Mouse (Mus musculus): ENCODE measurements around the gene Adgrg5. TPM values are rescaled to one million over a fixed set of nuclear protein-coding genes. Genes with fewer than 3 reads are reported as not detected.
A peak's percentile ranks its signal among the peaks of the same experiment; 100 is the strongest.

The Adgrg5 gene
- polyA plus RNA-seq, 1 experiment from 2014 or later, result 2.8 TPM

GRCm38 (mm10) chr8:94992534-94992933, 69.0 kb downstream of the Adgrg5 start:
- H3K4me2 ChIP-seq (ENCODE audit: low read depth, low read length), result no peak overlapping the region
- no peaks in the 10 kb centered on the region for H3K27me3 ChIP-seq (replicated peaks; ENCODE audit: control insufficient read depth, insufficient read depth, low read length)
- peak; percentile 30; the same call in 1 of the 2 replicates for ATAC-seq
- WGBS, result 55% methylated on average over 5 of the region's 5 CpGs
- no peak overlapping the region for H3K9ac ChIP-seq (ENCODE audit: low read depth, low read length)
- peak overlapping the region; percentile 67 for H3K27ac ChIP-seq (ENCODE audit: low read length)
- peaks cover 43% of the 10 kb centered on the region for H3K4me1 ChIP-seq (ENCODE audit: control insufficient read depth, insufficient read depth, low read length)
- H3K4me3 ChIP-seq (ENCODE audit: low read length), result no peak overlapping the region
- no peaks in the 10 kb centered on the region for H3K36me3 ChIP-seq (ENCODE audit: control insufficient read depth, insufficient read depth, low read length)
- no peaks in the 10 kb centered on the region for H3K9me3 ChIP-seq (ENCODE audit: control insufficient read depth, low read length)

Other genes starting within 250 kb of the Adgrg5 start
- 55.6 and 64.0 TPM in 2 replicates for gene Pllp, start 227.4 kb upstream of the Adgrg5 start, polyA plus RNA-seq (2015; fragmentation: Nextera tagmentation; extraction: Ambion mirVana)
- gene Ccl22, start 178.1 kb upstream of the Adgrg5 start, polyA plus RNA-seq (2015; fragmentation: Nextera tagmentation; extraction: Ambion mirVana), result 0.10 TPM in 1 of 2 replicates, not detected in the other
- gene Cx3cl1, start 151.7 kb upstream of the Adgrg5 start, polyA plus RNA-seq (2015; fragmentation: Nextera tagmentation; extraction: Ambion mirVana), result 34.7 and 47.2 TPM in 2 replicates
- 0.29 and 1.3 TPM in 2 replicates for gene Ccl17, start 113.2 kb upstream of the Adgrg5 start, polyA plus RNA-seq (2015; fragmentation: Nextera tagmentation; extraction: Ambion mirVana)
- gene Coq9, start 85.4 kb upstream of the Adgrg5 start, polyA plus RNA-seq (2015; fragmentation: Nextera tagmentation; extraction: Ambion mirVana), result 142 and 145 TPM in 2 replicates
- gene Ciapin1, start 85.3 kb upstream of the Adgrg5 start, polyA plus RNA-seq (2015; fragmentation: Nextera tagmentation; extraction: Ambion mirVana), result 79.1 and 90.1 TPM in 2 replicates
- gene Polr2c, start 66.2 kb upstream of the Adgrg5 start, polyA plus RNA-seq (2015; fragmentation: Nextera tagmentation; extraction: Ambion mirVana), result 117 and 133 TPM in 2 replicates
- gene Dok4, start 47.4 kb upstream of the Adgrg5 start, polyA plus RNA-seq (2015; fragmentation: Nextera tagmentation; extraction: Ambion mirVana), result 49.6 and 51.5 TPM in 2 replicates
- gene Ccdc102a, start 5.6 kb upstream of the Adgrg5 start, polyA plus RNA-seq (2015; fragmentation: Nextera tagmentation; extraction: Ambion mirVana), result 10.9 and 11.5 TPM in 2 replicates
- 24.4 and 26.8 TPM in 2 replicates for gene Adgrg1, start 51.1 kb downstream of the Adgrg5 start, polyA plus RNA-seq (2015; fragmentation: Nextera tagmentation; extraction: Ambion mirVana)
- 3.0 and 3.6 TPM in 2 replicates for gene Adgrg3, start 94.0 kb downstream of the Adgrg5 start, polyA plus RNA-seq (2015; fragmentation: Nextera tagmentation; extraction: Ambion mirVana)
- gene Drc7, start 131.4 kb downstream of the Adgrg5 start, polyA plus RNA-seq (2015; fragmentation: Nextera tagmentation; extraction: Ambion mirVana), result 0.07 TPM in 1 of 2 replicates, not detected in the other
- gene Katnb1, start 157.5 kb downstream of the Adgrg5 start, polyA plus RNA-seq (2015; fragmentation: Nextera tagmentation; extraction: Ambion mirVana), result 16.7 and 17.8 TPM in 2 replicates

Measured in intestine, embryonic 16.5 days (tissue).